Mouse (Mus musculus) spleen, adult 18-20 months (tissue): Measurements from ENCODE around the gene Fuz.

ENCODE experiments used
- DNase-seq, 2 experiments: peaks; one replicate each; pipeline ENCODE4 v3.0.0; 2022; ENCODE audit warnings: mixed read lengths in 2 of 2

Fuz gene

GRCm38 (mm10) chr7:44888256-44889105 is 7.4 kb upstream of the Fuz start:
- no peak for DNase-seq

- DNase-seq, result no peak
Measured at GRCm38 (mm10) chr7:44890180-44890579, 5.7 kb upstream of the Fuz start.

GRCm38 (mm10) chr7:44890737-44891136 is 5.1 kb upstream of the Fuz start:
- DNase-seq, result no peak

- no peak for DNase-seq
Measured at GRCm38 (mm10) chr7:44891611-44892010, 4.3 kb upstream of the Fuz start.

GRCm38 (mm10) chr7:44892276-44892921 is 3.5 kb upstream of the Fuz start, which contains the start of gene Med25:
Gene Med25, minus strand, starts transcription at chr7:44892712.
- DNase-seq, result peak; percentile 78 to 80

- DNase-seq, result no peak
Measured at GRCm38 (mm10) chr7:44893197-44893596, 2.7 kb upstream of the Fuz start.

- no peak for DNase-seq
Measured at GRCm38 (mm10) chr7:44894175-44894574, 1.7 kb upstream of the Fuz start.

GRCm38 (mm10) chr7:44895206-44895592 is 680 bp upstream of the Fuz start:
- DNase-seq, result no peak

GRCm38 (mm10) chr7:44896499-44896898 is 620 bp downstream of the Fuz start:
- DNase-seq, result no peak

GRCm38 (mm10) chr7:44898607-44899006 is 2.7 kb downstream of the Fuz start:
- DNase-seq, result peak in 1 of 2 experiments; percentile 17

- DNase-seq, result no peak
Measured at GRCm38 (mm10) chr7:44900632-44901031, 4.8 kb downstream of the Fuz start.

- DNase-seq, result peak; percentile 43 to 55
Measured at GRCm38 (mm10) chr7:44901230-44901722, 5.4 kb downstream of the Fuz start.

GRCm38 (mm10) chr7:44905430-44905829 is 9.6 kb downstream of the Fuz start:
- no peak for DNase-seq

GRCm38 (mm10) chr7:44908706-44909476 is 13.0 kb downstream of the Fuz start:
- no peak for DNase-seq

GRCm38 (mm10) chr7:44914396-44914795 is 18.5 kb downstream of the Fuz start:
- DNase-seq, result no peak

GRCm38 (mm10) chr7:44915314-44915713 is 19.4 kb downstream of the Fuz start:
- DNase-seq, result no peak

- no peak for DNase-seq
Measured at GRCm38 (mm10) chr7:44916191-44916590, 20.3 kb downstream of the Fuz start.

- DNase-seq, result no peak
Measured at GRCm38 (mm10) chr7:44916881-44917280, 21.0 kb downstream of the Fuz start.

GRCm38 (mm10) chr7:44918219-44918618 is 22.3 kb downstream of the Fuz start:
- DNase-seq, result no peak

- no peak for DNase-seq
Measured at GRCm38 (mm10) chr7:44919127-44919526, 23.2 kb downstream of the Fuz start.

GRCm38 (mm10) chr7:44922530-44922929 is 26.7 kb downstream of the Fuz start:
- no peak for DNase-seq

- DNase-seq, result no peak
Measured at GRCm38 (mm10) chr7:44925468-44925867, 29.6 kb downstream of the Fuz start.

GRCm38 (mm10) chr7:44928570-44928969 is 32.7 kb downstream of the Fuz start:
- DNase-seq, result no peak
